Mouse (Mus musculus) heart, postnatal 25 days (tissue): Measurements from ENCODE around the gene Gm39653. TPM values are rescaled to one million over a fixed set of nuclear protein-coding genes. Genes with fewer than 3 reads are reported as not detected.

ENCODE experiments used
- DNase-seq: peaks from one replicate; pipeline ENCODE4 v3.0.0; 2022; ENCODE audit warnings: low spot score
- intact Hi-C: fragments of 180-260 bp; cut with DNase I; formaldehyde crosslinking; loops from one replicate; pipeline ENCODE4 v1.15.1; 2025
- total RNA-seq, 2 experiments: library from RNA; stranded (reverse); gene quantifications; 2 replicates each; pipeline ENCODE4 v1.2.3; 2021

The Gm39653 gene
- total RNA-seq, 2 experiments from 2014 or later: not detected

GRCm38 (mm10) chr1:63668852-63669160 lies 53.0 kb downstream of the Gm39653 start:
- intact Hi-C loops: loop anchor here (2.0 to 10.0 kb wide), 3 partner anchors 83 to 780 kb away; no protein-coding TSS in a partner anchor
- DNase-seq: no peak

Other genes with a start within 250 kb of the Gm39653 start
- gene Adam23, start 170.1 kb upstream of the Gm39653 start, total RNA-seq: 1 to 10 TPM; 2.2 to 2.8 TPM
- gene Dytn, start 71.0 kb downstream of the Gm39653 start, total RNA-seq: not detected
- gene Mdh1b, start 114.3 kb downstream of the Gm39653 start, total RNA-seq: not detected
- gene Fastkd2, start 114.6 kb downstream of the Gm39653 start, total RNA-seq: 10 to 100 TPM; 30.7 to 34.4 TPM
- gene 4933402D24Rik, start 153.3 kb downstream of the Gm39653 start, total RNA-seq: not detected